Mouse (Mus musculus) hindbrain, embryonic 16.5 days (tissue): ENCODE data around the gene Zfp651. TPM values are rescaled to one million over a fixed set of nuclear protein-coding genes. Genes with fewer than 3 reads are reported as not detected.

Experiments used
- ATAC-seq: fragments of 200-750 bp; cut with Nextera tagmentation; 2 replicates; pipeline ENCODE4 v1.8.0; 2017; ENCODE audit warnings: moderate TSS enrichment, moderate library complexity
- H3K27ac ChIP-seq: fragments of 300-500 bp; sonication (generic); 2 replicates; pipeline ENCODE4 v1.5.1; 2014; ENCODE audit warnings: low read depth, mild to moderate bottlenecking, control low read depth, low read length, moderate library complexity
- H3K27me3 ChIP-seq: fragments of 300-500 bp; sonication (generic); replicated peaks from 2 replicates; pipeline ENCODE4 v1.6.1; 2014; ENCODE audit warnings: low read length; ENCODE audit not compliant: control insufficient read depth, insufficient read depth
- H3K36me3 ChIP-seq: fragments of 300-500 bp; sonication (generic); 2 replicates; pipeline ENCODE4 v1.6.1; 2014; ENCODE audit warnings: mild to moderate bottlenecking, low read length, moderate library complexity, mixed read lengths; ENCODE audit not compliant: control insufficient read depth, insufficient read depth
- H3K4me1 ChIP-seq: fragments of 300-500 bp; sonication (generic); 2 replicates; pipeline ENCODE4 v1.6.1; 2014; ENCODE audit warnings: low read depth, low read length; ENCODE audit not compliant: control insufficient read depth, insufficient read depth
- H3K4me2 ChIP-seq: fragments of 300-500 bp; sonication (generic); 2 replicates; pipeline ENCODE4 v1.6.1; 2014; ENCODE audit warnings: mild to moderate bottlenecking, low read length, control low read depth, moderate library complexity
- H3K4me3 ChIP-seq: fragments of 300-500 bp; sonication (generic); 2 replicates; pipeline ENCODE4 v1.5.1; 2014; ENCODE audit warnings: mild to moderate bottlenecking, low read length, control low read depth, moderate library complexity
- H3K9ac ChIP-seq: fragments of 300-500 bp; sonication (generic); 2 replicates; pipeline ENCODE4 v1.6.1; 2014; ENCODE audit warnings: low read depth, mild to moderate bottlenecking, control low read depth, low read length, moderate library complexity
- H3K9me3 ChIP-seq: fragments of 300-500 bp; sonication (generic); 2 replicates; pipeline ENCODE4 v1.6.1; 2014; ENCODE audit warnings: mild to moderate bottlenecking, low read length, moderate library complexity; ENCODE audit not compliant: control insufficient read depth
- WGBS: fragments of 180-500 bp; shearing (Covaris S2); extraction: QIAGEN DNeasy Blood & Tissue Kit; methylation state at CpG from one replicate; pipeline ENCODE4 v1.1.7; 2014; 5-methylcytosine and 5-hydroxymethylcytosine counted together
- polyA plus RNA-seq: library from polyadenylated mRNA; unstranded; fragments of >200 nt; fragmentation: Nextera tagmentation; extraction: Ambion mirVana; gene quantifications from 2 replicates; pipeline ENCODE4 v1.2.1, GENCODE M21; 2015

Gene Zfp651
- polyA plus RNA-seq, 1 experiment from 2014 or later: 15.0 TPM

DNA sequence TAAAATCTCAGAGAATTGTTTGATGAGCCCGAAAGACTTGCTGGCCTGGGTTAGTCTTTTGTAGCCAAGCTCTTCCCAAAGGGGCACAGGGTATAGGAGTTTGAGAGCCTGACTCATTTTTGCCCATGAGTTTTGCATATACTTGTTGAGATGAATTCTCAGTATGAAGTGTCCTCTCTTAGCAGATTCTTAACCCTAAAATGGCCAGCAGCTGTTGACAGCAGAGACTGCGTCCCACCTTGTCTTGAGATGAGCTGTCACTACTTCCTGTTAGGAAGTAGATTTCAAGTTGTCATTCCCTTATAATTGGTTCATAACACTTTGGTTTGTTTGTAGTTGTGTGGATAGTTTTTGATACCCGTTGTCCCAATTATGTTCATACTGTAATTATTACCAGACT lies 18.0 kb upstream of the Zfp651 start:
- H3K36me3 ChIP-seq: peaks cover 30% of the 10 kb centered on the region
- H3K9ac ChIP-seq: no peak overlapping the region
- H3K4me2 ChIP-seq: no peak overlapping the region
- no peak overlapping the region for H3K4me3 ChIP-seq
- no peaks in the 10 kb centered on the region for H3K27me3 ChIP-seq
- WGBS: 96% methylated on average over 3 of the region's 3 CpGs
- no peaks in the 10 kb centered on the region for H3K4me1 ChIP-seq
- no peaks in the 10 kb centered on the region for H3K9me3 ChIP-seq
- ATAC-seq: no peak
- H3K27ac ChIP-seq: no peak overlapping the region

DNA sequence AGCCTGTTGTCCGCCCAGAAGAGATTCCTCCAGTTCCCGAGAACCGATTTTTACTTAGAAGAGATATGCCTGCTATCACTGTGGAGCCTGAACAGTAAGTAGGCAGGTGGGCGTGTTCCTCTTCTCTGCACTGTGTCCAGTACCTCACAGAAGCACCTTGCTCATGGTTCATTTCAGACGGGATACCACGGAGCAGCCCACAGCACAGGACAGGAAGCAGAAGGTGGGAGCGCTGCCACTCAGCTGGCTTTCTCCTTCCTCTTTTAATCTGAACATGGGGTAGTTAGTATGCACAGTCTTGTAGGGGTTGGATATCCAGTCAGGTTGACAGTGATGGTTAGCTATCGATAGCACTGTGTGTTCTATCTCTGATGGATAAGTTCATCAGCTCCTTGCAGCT lies 15.1 kb upstream of the Zfp651 start:
- Histone ChIP-seq H3K4me3 (no peak overlapping the region), H3K4me2 (no peak overlapping the region), H3K9me3 (no peaks in the 10 kb centered on the region), H3K4me1 (no peaks in the 10 kb centered on the region), H3K9ac (no peak overlapping the region), H3K27ac (no peak overlapping the region), H3K36me3 (peaks cover 55% of the 10 kb centered on the region), H3K27me3 (no peaks in the 10 kb centered on the region)
- 91% methylated on average over 8 of the region's 8 CpGs for WGBS
- no peak for ATAC-seq

DNA sequence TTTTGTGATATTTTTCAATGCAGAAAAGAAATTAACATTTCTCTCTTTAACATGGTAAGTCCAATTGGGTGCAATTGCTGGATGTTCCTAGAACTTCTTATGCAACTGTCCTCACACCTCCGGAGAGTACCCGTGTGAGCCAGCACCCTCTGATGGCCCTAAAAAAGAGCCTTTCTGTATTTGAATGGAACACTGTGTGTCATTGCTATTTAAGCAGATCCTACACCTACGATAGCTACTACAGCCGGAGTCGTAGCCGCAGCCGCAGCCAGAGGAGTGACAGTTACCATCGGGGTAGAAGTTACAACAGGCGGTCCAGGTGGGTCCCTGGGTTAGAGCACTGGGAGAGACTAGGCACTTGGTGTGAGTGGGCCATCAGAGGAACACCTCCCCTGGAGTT lies 6.4 kb upstream of the Zfp651 start:
- H3K27ac ChIP-seq: no peak overlapping the region
- 96% methylated on average over 9 of the region's 9 CpGs for WGBS
- no peak overlapping the region for H3K4me2 ChIP-seq
- H3K4me1 ChIP-seq: peaks cover 1% of the 10 kb centered on the region
- no peaks in the 10 kb centered on the region for H3K27me3 ChIP-seq
- H3K36me3 ChIP-seq: peaks cover 59% of the 10 kb centered on the region
- H3K4me3 ChIP-seq: no peak overlapping the region
- H3K9me3 ChIP-seq: no peaks in the 10 kb centered on the region
- H3K9ac ChIP-seq: no peak overlapping the region
- ATAC-seq: no peak

GRCm38 (mm10) chr9:121754624-121755023 lies 4.5 kb upstream of the Zfp651 start:
- Histone ChIP-seq H3K4me3 (no peak overlapping the region), H3K4me2 (no peak overlapping the region), H3K9me3 (no peaks in the 10 kb centered on the region), H3K27me3 (no peaks in the 10 kb centered on the region), H3K9ac (no peak overlapping the region), H3K4me1 (peaks cover 12% of the 10 kb centered on the region), H3K27ac (no peak overlapping the region), H3K36me3 (peaks cover 44% of the 10 kb centered on the region)
- ATAC-seq: no peak
- 88% methylated on average over 3 of the region's 3 CpGs for WGBS

DNA sequence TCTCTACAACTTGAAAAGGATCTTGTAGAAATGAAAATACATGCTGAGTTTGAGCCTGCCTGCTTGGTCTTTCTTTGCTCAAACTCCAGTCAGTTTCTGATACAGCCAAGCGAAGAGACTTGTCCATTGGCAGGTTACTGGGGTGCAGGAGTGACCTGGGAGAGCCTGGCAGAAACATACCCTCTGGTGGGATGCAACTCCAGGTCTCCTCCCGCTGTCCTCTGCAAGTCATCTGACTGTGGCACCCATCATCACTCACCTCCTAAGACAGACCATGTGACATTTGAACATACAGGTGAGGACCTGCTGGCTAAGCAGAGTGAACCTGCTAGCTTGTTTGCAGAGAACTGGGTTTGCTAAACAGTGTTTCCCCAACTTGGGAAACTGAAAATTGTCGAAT lies 2.3 kb upstream of the Zfp651 start:
- WGBS: 98% methylated on average over 3 of the region's 3 CpGs
- H3K36me3 ChIP-seq: peaks cover 24% of the 10 kb centered on the region
- no peak overlapping the region for H3K4me2 ChIP-seq

DNA sequence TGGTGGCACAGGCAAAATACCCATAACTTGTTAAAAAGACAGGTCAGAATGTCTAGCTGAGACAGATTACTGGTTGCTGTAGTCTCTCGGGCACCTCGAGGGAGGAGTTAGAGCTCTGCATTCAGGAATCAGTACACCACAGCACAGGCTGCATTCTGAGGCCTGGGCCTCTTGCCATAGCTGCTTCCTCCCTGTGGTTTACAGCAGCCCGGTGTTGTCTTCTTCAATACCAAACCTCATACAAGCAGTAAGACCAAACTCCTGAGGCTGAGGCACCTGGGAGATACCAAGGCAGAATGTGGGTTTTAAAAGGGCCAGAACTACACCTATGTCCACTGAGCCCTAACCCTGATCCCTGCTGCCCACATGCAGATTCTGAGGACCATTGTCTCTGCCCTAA lies 1.7 kb upstream of the Zfp651 start:
- Histone ChIP-seq H3K9me3 (no peaks in the 10 kb centered on the region), H3K4me1 (peaks cover 28% of the 10 kb centered on the region), H3K9ac (no peak overlapping the region), H3K4me2 (no peak overlapping the region), H3K27me3 (no peaks in the 10 kb centered on the region), H3K27ac (no peak overlapping the region), H3K4me3 (no peak overlapping the region), H3K36me3 (peaks cover 21% of the 10 kb centered on the region; the same call in 1 of the 2 replicates)
- ATAC-seq: no peak
- 59% methylated on average over 3 of the region's 3 CpGs for WGBS

More for the DNA sequence above, 2.3 kb upstream of the Zfp651 start:
- Histone ChIP-seq H3K9me3 (no peaks in the 10 kb centered on the region), H3K4me1 (peaks cover 26% of the 10 kb centered on the region), H3K4me3 (no peak overlapping the region), H3K27me3 (no peaks in the 10 kb centered on the region), H3K9ac (no peak overlapping the region), H3K27ac (no peak overlapping the region)
- no peak for ATAC-seq

DNA sequence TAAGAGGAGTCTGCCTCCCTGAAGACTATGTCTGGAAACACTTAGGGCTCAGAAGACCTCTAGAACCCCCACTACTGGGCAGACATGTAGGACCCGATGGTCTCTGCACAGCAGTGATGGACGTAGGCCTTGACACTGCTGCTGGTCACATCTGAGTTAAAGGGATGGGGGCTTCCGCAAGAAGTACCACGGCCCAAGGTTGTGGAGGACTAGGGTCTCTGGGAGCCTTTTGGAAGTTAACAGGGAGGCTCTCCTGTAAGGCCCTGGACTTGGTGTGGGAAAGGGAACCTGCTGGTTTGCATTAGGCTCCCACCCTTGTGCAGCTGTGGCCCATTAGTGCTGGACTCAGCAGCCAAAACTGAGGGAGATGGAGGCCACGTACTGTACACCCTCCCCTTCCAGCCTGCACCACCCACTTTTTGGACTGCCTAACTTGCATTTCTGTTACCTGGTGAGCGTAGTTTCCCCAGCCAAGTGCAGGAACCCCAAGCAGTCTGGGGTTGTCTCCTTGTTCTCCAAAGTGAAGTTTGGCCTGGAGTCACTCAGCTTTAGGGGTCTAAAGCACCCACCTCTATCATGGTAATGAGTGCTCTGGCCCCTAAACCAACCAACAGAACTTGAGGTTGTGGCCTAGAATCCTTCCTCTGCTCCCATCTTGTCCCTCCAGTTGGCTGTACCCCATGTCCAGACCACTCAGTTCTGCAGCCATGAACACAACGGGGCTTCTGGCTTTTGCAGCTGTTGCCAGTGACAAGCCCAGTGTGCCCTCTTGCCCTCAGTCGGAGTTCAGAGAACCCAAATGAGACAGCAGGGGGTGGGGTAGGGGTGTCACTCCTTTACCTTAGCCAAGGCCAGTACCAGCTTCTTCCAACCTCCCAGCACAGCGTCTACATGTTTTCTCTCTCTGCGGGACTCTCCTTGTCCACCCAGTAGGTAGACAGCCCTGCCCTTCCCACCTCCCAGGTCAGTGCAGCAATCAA lies 1.0 kb upstream of the Zfp651 start:
- peaks cover 28% of the 10 kb centered on the region for H3K36me3 ChIP-seq
- H3K4me3 ChIP-seq: peak overlapping the region; percentile 83
- H3K27me3 ChIP-seq: no peaks in the 10 kb centered on the region
- H3K27ac ChIP-seq: peak overlapping the region; percentile 90
- H3K9ac ChIP-seq: peak overlapping the region; percentile 89
- ATAC-seq: no peak
- 53% methylated on average over 10 of the region's 10 CpGs for WGBS
- H3K9me3 ChIP-seq: no peaks in the 10 kb centered on the region
- H3K4me2 ChIP-seq: peak overlapping the region; percentile 90
- peaks cover 28% of the 10 kb centered on the region for H3K4me1 ChIP-seq

DNA sequence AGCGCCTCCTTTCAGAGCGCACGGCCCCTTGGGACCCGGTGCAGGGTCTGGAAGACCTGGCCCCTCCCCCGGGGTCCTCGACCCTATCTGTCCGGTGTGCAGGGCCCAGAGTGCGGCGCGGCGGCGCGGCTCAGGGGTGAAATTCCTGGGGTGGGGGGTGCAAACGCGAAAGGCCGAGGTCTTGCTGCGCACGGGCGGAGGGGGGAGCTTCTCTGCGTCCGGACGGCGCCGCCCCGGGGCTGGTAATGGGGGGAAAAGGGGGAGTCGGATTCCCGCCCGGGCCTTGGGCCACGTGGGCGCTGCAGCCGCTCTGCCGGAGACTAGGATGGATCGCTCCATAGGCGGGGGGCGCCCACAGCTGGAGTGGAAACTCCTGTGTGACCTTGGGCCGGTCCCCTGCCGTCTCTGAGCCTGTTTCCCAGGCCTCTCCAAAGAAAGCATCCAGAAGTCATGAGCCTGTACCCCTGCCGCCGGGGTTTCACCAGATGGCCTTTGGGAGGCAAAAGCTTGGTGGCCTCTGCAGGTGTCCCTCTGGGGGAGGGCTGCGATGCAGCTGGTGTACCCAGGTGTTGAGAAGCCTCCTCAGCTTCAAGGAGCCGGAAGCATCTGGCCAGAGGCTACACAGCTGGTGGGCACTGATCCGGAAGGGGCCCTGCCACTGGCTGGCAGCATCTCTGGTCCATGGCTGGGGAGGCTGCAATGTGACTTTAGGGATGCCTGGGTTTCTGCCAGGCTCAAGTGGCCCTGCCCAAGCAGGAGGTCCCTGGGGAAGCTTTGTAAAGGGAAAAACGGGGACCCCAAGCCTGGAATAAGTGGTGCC lies 1.4 kb downstream of the Zfp651 start:
- peak overlapping the region; percentile 89 for H3K9ac ChIP-seq
- H3K4me1 ChIP-seq: peaks cover 30% of the 10 kb centered on the region
- H3K36me3 ChIP-seq: peaks cover 36% of the 10 kb centered on the region
- no peaks in the 10 kb centered on the region for H3K9me3 ChIP-seq
- H3K4me3 ChIP-seq: peak overlapping the region; percentile 83
- 1% methylated on average over 34 of the region's 43 CpGs for WGBS
- peak overlapping the region; percentile 90 for H3K4me2 ChIP-seq
- ATAC-seq: peak; percentile 32
- H3K27ac ChIP-seq: peak overlapping the region; percentile 90
- H3K27me3 ChIP-seq: no peaks in the 10 kb centered on the region

DNA sequence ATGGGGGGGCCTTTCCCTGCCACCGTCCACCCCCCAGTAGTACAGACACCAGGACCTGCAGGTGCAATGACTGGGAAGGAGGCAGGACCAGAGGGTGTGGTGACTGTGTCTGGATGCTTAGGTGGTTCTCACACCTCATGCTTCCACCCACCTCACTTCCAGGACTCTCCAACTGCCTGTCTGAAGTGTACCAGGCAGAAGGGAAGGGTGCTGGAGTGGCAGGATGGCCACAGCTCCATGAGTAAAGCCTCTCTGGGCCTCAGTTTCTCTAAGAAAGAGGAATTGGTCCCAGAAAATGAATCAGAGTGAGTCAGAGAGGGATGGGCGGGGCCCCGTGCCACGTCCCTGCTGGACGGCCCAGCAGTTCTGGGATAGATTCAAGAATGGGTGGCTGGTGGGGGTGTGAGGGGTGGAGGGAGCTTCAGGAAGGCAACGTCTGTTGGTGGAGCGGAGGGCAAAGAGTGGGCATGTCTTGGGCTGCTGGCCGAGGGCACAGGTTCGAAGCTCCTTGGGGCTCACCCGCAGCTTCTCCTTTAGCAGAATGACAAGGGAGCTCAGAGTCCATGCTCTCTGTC lies 2.0 kb downstream of the Zfp651 start:
- no peak for ATAC-seq
- no peaks in the 10 kb centered on the region for H3K27me3 ChIP-seq
- WGBS: 62% methylated on average over 10 of the region's 10 CpGs
- H3K27ac ChIP-seq: peak overlapping the region; percentile 90
- H3K4me3 ChIP-seq: peak overlapping the region; percentile 83
- peaks cover 35% of the 10 kb centered on the region for H3K36me3 ChIP-seq
- peaks cover 30% of the 10 kb centered on the region for H3K4me1 ChIP-seq
- H3K4me2 ChIP-seq: peak overlapping the region; percentile 90
- H3K9ac ChIP-seq: peak overlapping the region; percentile 89
- H3K9me3 ChIP-seq: no peaks in the 10 kb centered on the region
